Mouse (Mus musculus) kidney, embryonic 14.5 days (tissue): ENCODE measurements at regions not wholly inside any gene's neighbourhood (a gene's known extent, or its start where the extent isn't known, plus 50 kb on each side); places are given as distances from the start of the nearest gene placed in this dataset.

Experiments used
- ATAC-seq: fragments of 200-750 bp; cut with Nextera tagmentation; 2 replicates; pipeline ENCODE4 v1.8.0; 2017; ENCODE audit warnings: moderate number of reproducible peaks, mild to moderate bottlenecking, moderate TSS enrichment, moderate library complexity; ENCODE audit not compliant: low FRiP score, low TSS enrichment
- H3K27ac ChIP-seq: fragments of 300-500 bp; sonication (generic); 2 replicates; pipeline ENCODE4 v1.5.1; 2014; ENCODE audit warnings: low read depth, mild to moderate bottlenecking, low read length, moderate library complexity, mixed read lengths
- H3K27me3 ChIP-seq: fragments of 300-500 bp; sonication (generic); 2 replicates; pipeline ENCODE4 v1.6.1; 2014; ENCODE audit warnings: mild to moderate bottlenecking, low read length; ENCODE audit not compliant: control insufficient read depth, insufficient read depth
- H3K36me3 ChIP-seq: fragments of 300-500 bp; sonication (generic); 2 replicates; pipeline ENCODE4 v1.6.1; 2014; ENCODE audit warnings: low read length, mixed read lengths; ENCODE audit not compliant: control insufficient read depth, insufficient read depth
- H3K4me1 ChIP-seq: fragments of 300-500 bp; sonication (generic); 2 replicates; pipeline ENCODE4 v1.6.1; 2014; ENCODE audit warnings: low read length, mixed read lengths; ENCODE audit not compliant: control insufficient read depth, insufficient read depth
- H3K4me2 ChIP-seq: fragments of 300-500 bp; sonication (generic); replicated peaks from 2 replicates; pipeline ENCODE4 v1.6.1; 2014; ENCODE audit warnings: low read depth, mild to moderate bottlenecking, low read length
- H3K4me3 ChIP-seq: fragments of 300-500 bp; sonication (generic); 2 replicates; pipeline ENCODE4 v1.5.1; 2014; ENCODE audit warnings: mild to moderate bottlenecking, low read length
- H3K9ac ChIP-seq: fragments of 300-500 bp; sonication (generic); 2 replicates; pipeline ENCODE4 v1.6.1; 2014; ENCODE audit warnings: low read depth, mild to moderate bottlenecking, low read length, moderate library complexity
- H3K9me3 ChIP-seq: fragments of 300-500 bp; sonication (generic); 2 replicates; pipeline ENCODE4 v1.6.1; 2016; ENCODE audit warnings: low read length; ENCODE audit not compliant: control insufficient read depth
- WGBS: fragments of 180-500 bp; shearing (Covaris S2); extraction: QIAGEN DNeasy Blood & Tissue Kit; methylation state at CpG from one replicate; pipeline ENCODE4 v1.1.7; 2014; 5-methylcytosine and 5-hydroxymethylcytosine counted together

- no peak for ATAC-seq
- no peak overlapping the region for H3K4me3 ChIP-seq
Observed at GRCm38 (mm10) chr16:75164969-75165726, 420.7 kb downstream of the Lipi start.

GRCm38 (mm10) chr16:75159740-75160139 lies 426.1 kb downstream of the Lipi start:
- Histone ChIP-seq H3K9ac (no peak overlapping the region), H3K4me2 (no peak overlapping the region)
- WGBS, result 91% methylated on average over 2 of the region's 2 CpGs

More at GRCm38 (mm10) chr16:75164969-75165726, 420.7 kb downstream of the Lipi start:
- WGBS, result 83% methylated on average over 6 of the region's 6 CpGs
- Histone ChIP-seq H3K27ac (no peak overlapping the region), H3K4me2 (no peak overlapping the region), H3K9ac (no peak overlapping the region), H3K27me3 (no peaks in the 10 kb centered on the region), H3K4me1 (no peaks in the 10 kb centered on the region), H3K9me3 (no peaks in the 10 kb centered on the region), H3K36me3 (no peaks in the 10 kb centered on the region)

GRCm38 (mm10) chr16:75155441-75156038 lies 430.3 kb downstream of the Lipi start:
- Histone ChIP-seq H3K36me3 (no peaks in the 10 kb centered on the region), H3K27ac (no peak overlapping the region), H3K4me1 (no peaks in the 10 kb centered on the region), H3K27me3 (no peaks in the 10 kb centered on the region), H3K4me3 (no peak overlapping the region), H3K9ac (no peak overlapping the region), H3K9me3 (no peaks in the 10 kb centered on the region), H3K4me2 (no peak overlapping the region)
- WGBS, result 86% methylated on average over 5 of the region's 5 CpGs
- no peak for ATAC-seq

More at GRCm38 (mm10) chr16:75159740-75160139, 426.1 kb downstream of the Lipi start:
- H3K4me1 ChIP-seq, result no peaks in the 10 kb centered on the region
- no peaks in the 10 kb centered on the region for H3K27me3 ChIP-seq
- H3K36me3 ChIP-seq, result no peaks in the 10 kb centered on the region
- no peaks in the 10 kb centered on the region for H3K9me3 ChIP-seq
- no peak overlapping the region for H3K27ac ChIP-seq
- H3K4me3 ChIP-seq, result no peak overlapping the region
- no peak for ATAC-seq
